Mouse (Mus musculus): Measurements from ENCODE around the gene Atf4. TPM values are rescaled to one million over a fixed set of nuclear protein-coding genes. Genes with fewer than 3 reads are reported as not detected.
A peak's percentile ranks its signal among the peaks of the same experiment; 100 is the strongest.

Atf4 gene
- polyA plus RNA-seq, 1 experiment from 2014 or later = 120 TPM

DNA sequence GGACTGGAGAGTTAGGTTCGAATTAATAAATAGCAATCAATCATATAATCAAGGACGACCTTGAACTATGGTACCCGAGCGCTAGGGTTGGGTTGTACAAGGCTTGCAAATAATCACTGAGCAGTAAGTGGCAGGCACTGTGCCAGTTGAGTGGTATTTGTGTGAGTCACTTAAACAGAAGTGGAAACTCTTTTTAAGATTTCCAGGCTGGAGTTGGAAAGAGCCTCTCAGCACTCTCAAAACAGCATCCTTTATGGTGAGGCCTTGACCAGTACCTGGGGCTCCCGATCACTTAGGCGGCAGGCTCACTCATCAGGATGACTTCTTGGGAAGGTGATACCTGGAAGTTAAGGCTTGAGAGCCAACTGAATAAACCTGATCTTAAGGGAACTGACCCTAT is 777 bp upstream of the Atf4 start:
- peak overlapping the region; percentile 100 for H3K27ac ChIP-seq
- peaks cover 40% of the 10 kb centered on the region for H3K36me3 ChIP-seq (replicated peaks)
- H3K4me1 ChIP-seq = peaks cover 38% of the 10 kb centered on the region
- H3K9ac ChIP-seq = peak overlapping the region; percentile 80
- H3K27me3 ChIP-seq (replicated peaks) = no peaks in the 10 kb centered on the region
- no peaks in the 10 kb centered on the region for H3K9me3 ChIP-seq
- H3K4me2 ChIP-seq = peak overlapping the region; percentile 94
- WGBS = 55% methylated on average over 6 of the region's 6 CpGs
- ATAC-seq (replicated peaks) = no peak
- peak overlapping the region; percentile 80 for H3K4me3 ChIP-seq

DNA sequence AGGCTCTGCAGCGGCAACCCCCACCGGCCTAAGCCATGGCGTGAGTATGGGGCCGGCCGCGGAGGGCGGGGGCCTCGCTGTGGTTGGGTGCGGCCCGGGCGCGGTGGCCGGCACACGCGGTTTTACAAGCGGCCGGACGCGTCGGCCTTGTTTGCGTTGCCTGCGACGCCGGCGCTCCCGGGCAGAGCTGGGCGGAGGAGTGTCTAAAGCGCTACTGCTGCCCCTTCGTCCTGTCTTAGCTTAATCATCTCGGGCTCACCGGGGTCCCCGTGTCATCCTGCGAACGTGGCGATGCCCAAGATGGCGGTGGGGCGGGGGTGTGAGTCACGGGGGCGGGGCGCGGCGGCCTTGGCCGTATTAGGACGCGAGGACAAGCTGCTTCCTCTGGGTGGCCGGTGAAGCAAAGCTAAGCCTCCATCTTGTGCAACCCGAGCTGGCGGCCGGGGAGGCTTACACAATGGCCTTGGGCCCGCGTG is 700 bp downstream of the Atf4 start:
- H3K9me3 ChIP-seq = no peaks in the 10 kb centered on the region
- H3K4me3 ChIP-seq = peak overlapping the region; percentile 80
- peak overlapping the region; percentile 96 for H3K9ac ChIP-seq
- no peaks in the 10 kb centered on the region for H3K27me3 ChIP-seq (replicated peaks)
- H3K36me3 ChIP-seq (replicated peaks) = peaks cover 32% of the 10 kb centered on the region
- peak overlapping the region; percentile 100 for H3K27ac ChIP-seq
- WGBS = under 1% methylated on average over 51 of the region's 51 CpGs
- peak overlapping the region; percentile 94 for H3K4me2 ChIP-seq
- H3K4me1 ChIP-seq = peaks cover 41% of the 10 kb centered on the region
- peak; percentile 22 for ATAC-seq (replicated peaks)

- peak overlapping the region; percentile 80 for H3K4me3 ChIP-seq
- peak overlapping the region; percentile 96 for H3K9ac ChIP-seq
- H3K27ac ChIP-seq = peak overlapping the region; percentile 100
- no peak for ATAC-seq (replicated peaks)
- H3K4me2 ChIP-seq = peak overlapping the region; percentile 94
- peaks cover 46% of the 10 kb centered on the region for H3K4me1 ChIP-seq
- H3K27me3 ChIP-seq (replicated peaks) = no peaks in the 10 kb centered on the region
- H3K9me3 ChIP-seq = no peaks in the 10 kb centered on the region
- peaks cover 27% of the 10 kb centered on the region for H3K36me3 ChIP-seq (replicated peaks)
- 10% methylated on average over 16 of the region's 16 CpGs for WGBS
Measured at GRCm38 (mm10) chr15:80256242-80256641, 1.3 kb downstream of the Atf4 start.

DNA sequence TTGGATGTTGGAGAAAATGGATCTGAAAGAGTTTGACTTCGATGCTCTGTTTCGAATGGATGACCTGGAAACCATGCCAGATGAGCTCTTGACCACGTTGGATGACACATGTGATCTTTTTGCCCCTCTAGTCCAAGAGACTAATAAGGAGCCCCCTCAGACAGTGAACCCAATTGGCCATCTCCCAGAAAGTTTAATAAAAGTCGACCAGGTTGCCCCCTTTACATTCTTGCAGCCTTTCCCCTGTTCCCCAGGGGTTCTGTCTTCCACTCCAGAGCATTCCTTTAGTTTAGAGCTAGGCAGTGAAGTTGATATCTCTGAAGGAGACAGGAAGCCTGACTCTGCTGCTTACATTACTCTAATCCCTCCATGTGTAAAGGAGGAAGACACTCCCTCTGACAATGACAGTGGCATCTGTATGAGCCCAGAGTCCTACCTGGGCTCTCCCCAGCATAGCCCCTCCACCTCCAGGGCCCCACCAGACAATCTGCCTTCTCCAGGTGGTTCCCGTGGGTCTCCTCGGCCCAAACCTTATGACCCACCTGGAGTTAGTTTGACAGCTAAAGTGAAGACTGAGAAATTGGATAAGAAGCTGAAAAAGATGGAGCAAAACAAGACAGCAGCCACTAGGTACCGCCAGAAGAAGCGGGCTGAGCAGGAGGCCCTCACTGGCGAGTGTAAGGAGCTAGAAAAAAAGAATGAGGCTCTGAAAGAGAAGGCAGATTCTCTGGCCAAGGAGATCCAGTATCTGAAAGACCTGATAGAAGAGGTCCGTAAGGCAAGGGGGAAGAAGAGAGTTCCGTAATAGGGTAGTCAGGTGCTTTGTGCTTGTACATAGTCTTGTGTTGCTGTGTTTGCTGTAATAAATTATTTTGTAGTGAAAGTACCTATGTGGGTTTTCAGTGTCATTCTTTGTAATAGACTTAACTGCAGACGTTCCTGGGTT is 1.9 kb downstream of the Atf4 start:
- Histone ChIP-seq H3K4me3 (peak overlapping the region; percentile 80), H3K9ac (peak overlapping the region; percentile 96), H3K36me3 (replicated peaks) (peaks cover 27% of the 10 kb centered on the region), H3K4me2 (peak overlapping the region; percentile 94), H3K9me3 (no peaks in the 10 kb centered on the region), H3K4me1 (peaks cover 48% of the 10 kb centered on the region), H3K27ac (peak overlapping the region; percentile 100), H3K27me3 (replicated peaks) (no peaks in the 10 kb centered on the region)
- ATAC-seq (replicated peaks) = no peak
- 60% methylated on average over 12 of the region's 12 CpGs for WGBS

DNA sequence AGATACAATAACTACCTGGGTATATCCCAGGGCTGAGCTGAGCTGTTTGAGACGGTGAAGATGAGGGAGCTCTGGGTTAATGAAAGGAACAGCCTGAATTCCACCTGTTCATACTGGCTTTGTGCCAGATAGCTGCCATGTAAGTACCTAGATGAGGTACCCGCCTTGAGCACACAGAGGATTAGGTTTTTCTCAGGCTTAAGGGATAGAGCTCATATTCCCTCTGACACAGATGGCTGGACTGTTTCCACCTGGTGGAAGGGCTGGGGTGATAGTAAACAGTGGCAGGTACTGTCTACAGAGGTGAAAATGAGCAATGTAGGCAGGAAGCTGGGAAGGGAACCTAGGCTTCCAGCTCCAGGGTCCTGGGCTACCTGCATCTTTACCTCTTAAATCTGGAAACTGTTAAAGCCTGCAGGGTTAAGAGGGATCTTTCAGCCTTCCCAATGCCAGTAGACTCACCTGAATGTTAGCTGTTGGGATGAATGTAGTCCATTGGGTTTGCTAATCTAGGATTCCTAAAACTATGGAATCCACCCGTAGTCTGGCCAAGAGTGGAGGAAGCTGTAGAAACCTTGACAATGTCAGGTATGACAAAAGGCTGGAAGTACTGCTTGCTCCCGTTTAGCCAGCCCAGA is 2.7 kb downstream of the Atf4 start:
- H3K9me3 ChIP-seq = no peaks in the 10 kb centered on the region
- ATAC-seq (replicated peaks) = no peak
- WGBS = 24% methylated on average over 4 of the region's 4 CpGs
- peak overlapping the region; percentile 96; the same call in 1 of the 2 replicates for H3K9ac ChIP-seq
- peak overlapping the region; percentile 94 for H3K4me2 ChIP-seq
- H3K27ac ChIP-seq = peak overlapping the region; percentile 100
- peak overlapping the region; percentile 80 for H3K4me3 ChIP-seq
- H3K4me1 ChIP-seq = peaks cover 55% of the 10 kb centered on the region
- no peaks in the 10 kb centered on the region for H3K27me3 ChIP-seq (replicated peaks)
- H3K36me3 ChIP-seq (replicated peaks) = peaks cover 27% of the 10 kb centered on the region

- WGBS = 67% methylated on average over 11 of the region's 11 CpGs
- Histone ChIP-seq H3K36me3 (replicated peaks) (peaks cover 27% of the 10 kb centered on the region), H3K27me3 (replicated peaks) (no peaks in the 10 kb centered on the region), H3K9me3 (no peaks in the 10 kb centered on the region), H3K4me1 (peaks cover 62% of the 10 kb centered on the region), H3K27ac (peak overlapping the region; percentile 100), H3K9ac (no peak overlapping the region), H3K4me3 (no peak overlapping the region), H3K4me2 (0 out of 2 replicates have a peak overlapping the region, but pooled peaks have one; percentile 6)
- no peak for ATAC-seq (replicated peaks)
Measured at GRCm38 (mm10) chr15:80258240-80259170, 3.5 kb downstream of the Atf4 start.

DNA sequence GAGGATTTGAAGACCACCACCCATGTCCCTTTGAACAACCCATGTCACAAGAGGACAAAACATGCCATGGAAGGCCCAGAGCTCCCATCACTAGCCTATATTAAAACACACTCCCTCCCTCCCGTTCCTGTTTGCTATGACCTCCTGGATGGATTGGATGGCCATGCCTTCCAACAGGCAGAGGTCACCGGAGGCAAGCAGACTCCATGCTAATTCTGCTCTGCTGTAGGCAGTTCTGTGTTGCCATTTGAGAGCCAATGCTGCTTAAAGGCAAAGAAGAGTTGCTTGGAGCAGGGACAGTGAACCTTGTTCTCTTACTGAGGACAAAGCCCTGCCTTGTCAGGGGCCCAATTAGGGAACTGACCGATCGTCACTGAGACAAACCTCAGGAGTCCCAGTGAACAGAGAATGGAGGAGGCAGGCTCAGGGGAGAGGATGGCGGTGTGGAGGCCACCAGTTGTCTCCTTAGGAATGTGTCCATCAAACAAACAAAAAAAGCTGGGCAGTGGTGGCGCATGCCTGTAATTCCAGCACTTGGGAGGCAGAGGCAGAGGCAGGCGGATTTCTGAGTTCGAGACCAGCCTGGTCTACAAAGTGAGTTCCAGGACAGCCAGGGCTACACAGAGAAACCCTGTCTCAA is 4.5 kb downstream of the Atf4 start:
- H3K4me1 ChIP-seq = peaks cover 57% of the 10 kb centered on the region
- no peaks in the 10 kb centered on the region for H3K9me3 ChIP-seq
- H3K27ac ChIP-seq = no peak overlapping the region
- no peak overlapping the region for H3K4me3 ChIP-seq
- peaks cover 27% of the 10 kb centered on the region for H3K36me3 ChIP-seq (replicated peaks)
- H3K4me2 ChIP-seq = no peak overlapping the region
- WGBS = 77% methylated on average over 8 of the region's 8 CpGs
- no peaks in the 10 kb centered on the region for H3K27me3 ChIP-seq (replicated peaks)
- no peak for ATAC-seq (replicated peaks)
- no peak overlapping the region for H3K9ac ChIP-seq

- ATAC-seq (replicated peaks) = no peak
- H3K27me3 ChIP-seq (replicated peaks) = no peaks in the 10 kb centered on the region
- no peak overlapping the region for H3K9ac ChIP-seq
- H3K36me3 ChIP-seq (replicated peaks) = peaks cover 27% of the 10 kb centered on the region
- no peak overlapping the region for H3K4me2 ChIP-seq
- 0 out of 2 replicates have a peak overlapping the region, but pooled peaks have one; percentile 36 for H3K27ac ChIP-seq
- no peak overlapping the region for H3K4me3 ChIP-seq
- no peaks in the 10 kb centered on the region for H3K9me3 ChIP-seq
- peaks cover 58% of the 10 kb centered on the region for H3K4me1 ChIP-seq
- 13% methylated on average over 3 of the region's 3 CpGs for WGBS
Measured at GRCm38 (mm10) chr15:80260677-80261076, 5.7 kb downstream of the Atf4 start.

DNA sequence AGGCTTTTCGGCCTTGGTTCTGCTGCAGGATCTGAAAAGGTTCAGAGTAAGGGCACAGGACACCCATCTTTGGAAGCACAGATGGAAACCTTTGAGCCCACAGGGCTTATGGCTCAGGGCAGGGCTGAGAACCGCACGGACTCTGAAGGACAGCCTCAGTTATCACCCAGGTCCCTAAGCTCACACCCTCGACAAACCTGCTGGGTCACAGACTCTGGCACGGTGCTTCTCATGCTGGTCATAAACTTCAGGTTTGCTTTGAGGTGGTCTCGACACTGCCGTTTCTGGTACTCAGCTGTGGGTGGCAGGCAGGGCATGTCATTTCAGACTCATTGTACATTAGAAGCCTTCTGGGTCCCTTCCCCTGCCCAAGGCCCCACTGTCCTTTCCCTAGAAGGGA is 6.1 kb downstream of the Atf4 start:
- WGBS = 88% methylated on average over 7 of the region's 7 CpGs
- ATAC-seq (replicated peaks) = no peak
- H3K9me3 ChIP-seq = no peaks in the 10 kb centered on the region

GRCm38 (mm10) chr15:80263610-80264575 is 8.9 kb downstream of the Atf4 start, which contains the start of gene Rps19bp1:
Rps19bp1 (minus strand) TSS chr15:80264315.
- peaks cover 33% of the 10 kb centered on the region for H3K4me1 ChIP-seq
- no peaks in the 10 kb centered on the region for H3K9me3 ChIP-seq
- H3K36me3 ChIP-seq (replicated peaks) = peaks cover 5% of the 10 kb centered on the region; the same call in 1 of the 2 replicates
- H3K27me3 ChIP-seq (replicated peaks) = no peaks in the 10 kb centered on the region
- H3K27ac ChIP-seq = peak within 1 kb of the TSS; percentile 77
- peak within 1 kb of the TSS; percentile 84 for H3K4me2 ChIP-seq
- H3K4me3 ChIP-seq = peak within 1 kb of the TSS; percentile 85
- WGBS = 1% methylated on average over 66 of the region's 66 CpGs
- peak; percentile 85 for ATAC-seq (replicated peaks)
- peak within 1 kb of the TSS; percentile 79 for H3K9ac ChIP-seq

More for the DNA sequence above, 6.1 kb downstream of the Atf4 start:
- no peaks in the 10 kb centered on the region for H3K27me3 ChIP-seq (replicated peaks)
- H3K27ac ChIP-seq = 0 out of 2 replicates have a peak overlapping the region, but pooled peaks have one; percentile 36
- no peak overlapping the region for H3K4me2 ChIP-seq
- peaks cover 27% of the 10 kb centered on the region for H3K36me3 ChIP-seq (replicated peaks)
- H3K9ac ChIP-seq = no peak overlapping the region
- H3K4me3 ChIP-seq = no peak overlapping the region
- H3K4me1 ChIP-seq = peaks cover 58% of the 10 kb centered on the region

All from midbrain, embryonic 15.5 days (tissue).